Mouse (Mus musculus) thymus, postnatal 14 days (tissue): Measurements from ENCODE around the gene P2rx7.
A peak's percentile ranks its signal among the peaks of the same experiment; 100 is the strongest.
"Not testable (repeated sequence)": the region's sequence is repeated elsewhere in the genome, so short reads cannot be mapped to it uniquely, and the experiment has no call there.

Source experiments
- DNase-seq: peaks from one replicate; pipeline ENCODE4 v3.0.0; 2021

Gene P2rx7

DNA sequence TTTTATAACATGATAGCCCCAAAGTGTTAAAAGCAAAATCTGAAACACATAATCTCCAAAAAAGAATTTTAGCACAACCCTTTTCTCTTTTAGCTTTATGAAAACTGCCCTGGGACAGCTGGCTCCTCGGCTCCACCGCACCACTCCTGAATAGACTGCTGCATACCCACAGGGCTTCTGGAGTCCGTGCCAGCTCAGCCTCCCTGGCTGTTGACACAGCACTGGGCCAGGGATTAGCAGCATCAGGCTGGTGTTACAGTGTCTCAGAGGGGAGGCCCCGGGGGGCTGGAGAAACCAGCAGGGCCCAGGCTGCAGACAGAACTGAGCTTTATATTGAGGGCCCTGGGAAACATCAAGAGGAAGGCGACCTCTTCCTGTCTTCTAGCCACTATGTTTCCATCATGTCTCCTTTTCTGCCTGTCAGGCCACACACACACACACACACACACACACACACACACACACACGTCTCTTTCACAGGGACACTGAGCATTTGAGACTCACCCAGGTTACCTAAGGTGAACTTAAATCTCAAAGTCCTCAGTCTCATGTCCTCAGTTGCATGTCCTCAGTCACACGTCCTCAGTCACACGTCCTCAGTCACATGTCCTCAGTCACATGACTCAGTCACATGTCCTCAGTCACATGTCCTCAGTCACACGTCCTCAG lies 3.7 kb downstream of the P2rx7 start:
- DNase-seq: no peak

DNA sequence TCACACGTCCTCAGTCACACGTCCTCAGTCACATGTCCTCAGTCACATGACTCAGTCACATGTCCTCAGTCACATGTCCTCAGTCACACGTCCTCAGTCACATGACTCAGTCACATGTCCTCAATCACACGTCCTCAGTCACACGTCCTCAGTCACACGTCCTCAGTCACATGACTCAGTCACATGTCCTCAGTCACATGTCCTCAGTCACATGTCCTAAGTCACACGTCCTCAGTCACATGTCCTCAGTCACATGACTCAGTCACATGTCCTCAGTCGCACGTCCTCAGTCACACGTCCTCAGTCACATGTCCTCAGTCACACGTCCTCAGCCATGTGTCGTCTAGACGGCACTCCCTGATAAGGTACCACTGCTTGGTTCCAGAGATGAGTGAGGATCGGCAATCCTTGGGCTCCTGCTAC lies 4.3 kb downstream of the P2rx7 start:
- not testable (repeated sequence) for DNase-seq

DNA sequence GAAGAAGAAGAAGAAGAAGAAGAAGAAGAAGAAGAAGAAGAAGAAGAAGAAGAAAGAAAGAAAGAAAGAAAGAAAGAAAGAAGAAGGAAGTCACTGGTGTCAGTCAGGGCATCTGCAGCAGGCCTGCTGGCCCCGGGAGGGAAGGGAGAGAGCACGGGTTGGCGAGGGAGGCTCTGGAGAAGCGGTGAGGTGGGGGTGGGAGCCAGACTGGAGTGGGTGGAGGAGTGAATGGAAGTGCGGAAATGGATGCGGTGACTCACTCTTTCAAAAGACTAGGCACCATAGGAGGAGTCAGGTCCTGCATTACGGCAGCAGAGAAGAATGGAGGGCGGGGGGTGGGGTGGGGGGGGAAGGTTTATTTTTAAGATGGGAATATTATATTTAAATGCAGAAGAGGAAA lies 5.6 kb downstream of the P2rx7 start:
- no peak for DNase-seq

DNA sequence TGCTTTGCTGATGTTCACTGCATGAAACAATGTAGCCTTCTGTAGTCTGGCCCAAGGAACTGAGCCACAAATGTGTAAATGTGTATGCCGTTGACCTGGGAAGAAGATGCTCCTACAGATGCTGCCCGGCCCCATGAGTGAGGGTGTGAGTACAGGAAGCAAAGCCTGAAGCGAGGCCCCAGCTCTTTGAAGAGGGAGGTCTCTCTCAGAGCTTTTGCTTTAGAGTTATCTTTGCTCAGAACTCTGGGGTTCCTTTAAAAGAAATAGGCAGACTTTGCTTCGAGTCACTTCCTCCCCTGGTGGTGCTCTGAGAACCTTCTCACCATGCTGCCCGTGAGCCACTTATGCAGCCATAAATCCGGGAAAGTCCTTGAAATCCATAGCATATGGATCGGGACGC lies 6.4 kb downstream of the P2rx7 start:
- DNase-seq: peak; percentile 60

DNA sequence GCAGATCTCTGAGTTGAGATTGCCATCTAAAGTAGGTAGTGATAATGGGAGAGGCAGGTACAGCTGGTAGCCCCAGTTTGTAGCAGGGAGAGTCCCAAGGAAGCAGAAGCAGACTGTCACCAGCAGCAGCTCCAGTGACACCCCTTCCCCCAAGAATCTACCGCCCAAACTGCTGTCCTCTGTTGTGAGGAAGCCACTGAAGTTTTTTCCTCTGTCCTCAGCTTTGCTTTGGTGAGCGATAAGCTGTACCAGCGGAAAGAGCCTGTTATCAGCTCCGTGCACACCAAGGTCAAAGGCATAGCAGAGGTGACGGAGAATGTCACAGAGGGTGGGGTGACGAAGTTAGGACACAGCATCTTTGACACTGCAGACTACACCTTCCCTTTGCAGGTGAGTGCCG lies 8.8 kb downstream of the P2rx7 start:
- peak; percentile 19 for DNase-seq

DNA sequence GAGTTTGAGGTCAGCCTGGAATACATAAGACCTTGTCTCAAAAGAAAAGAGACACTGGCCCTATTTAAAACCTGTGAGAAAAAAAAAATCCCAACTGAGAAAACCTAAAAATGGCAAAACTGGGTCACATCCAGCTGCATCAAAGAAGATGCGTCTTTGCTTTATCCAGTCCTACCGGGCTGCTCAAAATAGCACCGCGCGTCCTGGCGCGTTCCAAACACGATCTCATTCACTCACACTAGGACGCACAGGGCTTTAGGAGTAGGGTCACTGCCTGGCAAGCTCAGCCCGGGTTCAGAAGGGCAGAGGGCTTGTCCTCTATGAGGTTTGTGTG lies 9.4 kb downstream of the P2rx7 start:
- no peak for DNase-seq

DNA sequence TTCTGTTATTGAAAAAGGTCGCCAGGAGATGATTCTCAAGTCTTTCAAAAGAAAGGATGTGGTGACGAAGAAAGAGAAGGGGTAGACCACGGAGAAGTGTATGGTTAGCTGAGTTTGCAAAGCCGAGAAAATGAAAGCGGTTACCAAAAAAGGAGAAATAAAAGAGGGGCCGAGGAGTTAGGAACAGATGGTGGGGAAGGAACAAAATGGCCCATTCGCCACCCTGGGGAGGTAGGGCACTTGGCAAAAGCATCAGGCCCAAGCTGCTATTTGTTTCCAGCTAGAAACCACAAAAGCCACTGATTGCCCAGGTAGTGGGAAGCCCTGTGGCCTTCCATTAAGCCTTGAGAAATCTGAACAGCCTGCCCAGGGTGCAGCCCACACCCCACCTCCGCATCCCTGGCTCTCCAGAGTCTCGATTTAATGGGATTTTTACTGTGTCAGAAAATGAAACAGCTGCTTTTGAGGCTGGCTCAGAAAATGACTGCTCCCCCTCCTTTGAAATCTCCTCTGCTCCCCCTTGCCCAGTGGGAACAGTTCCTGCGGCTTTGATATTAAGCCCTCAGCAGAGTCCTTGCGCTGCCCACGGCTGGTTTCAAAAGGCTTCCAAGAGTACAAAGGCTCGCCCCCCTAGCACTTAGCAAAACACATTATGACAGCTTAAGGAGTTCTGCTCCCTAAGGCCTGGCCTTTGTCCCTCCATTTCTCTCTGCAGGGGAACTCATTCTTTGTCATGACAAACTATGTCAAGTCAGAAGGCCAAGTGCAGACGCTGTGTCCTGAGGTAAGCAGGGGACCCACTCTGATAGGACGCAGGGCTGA lies 9.9 kb downstream of the P2rx7 start:
- DNase-seq: peak; percentile 43

DNA sequence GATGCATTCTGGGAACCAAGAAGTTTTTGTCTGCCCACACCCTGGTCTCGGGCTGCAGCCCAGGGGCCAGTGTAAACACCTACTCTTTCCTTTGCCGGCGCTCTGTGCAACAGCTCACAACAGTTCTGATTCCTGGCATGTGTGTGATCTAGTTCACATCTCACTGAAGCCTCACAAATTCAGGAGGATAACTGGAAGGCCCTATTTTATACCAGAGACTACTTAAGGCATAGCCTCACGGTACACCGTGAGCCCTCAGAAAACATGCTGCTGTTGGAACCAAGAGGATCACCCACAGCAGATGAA lies 10.5 kb downstream of the P2rx7 start:
- no peak for DNase-seq

DNA sequence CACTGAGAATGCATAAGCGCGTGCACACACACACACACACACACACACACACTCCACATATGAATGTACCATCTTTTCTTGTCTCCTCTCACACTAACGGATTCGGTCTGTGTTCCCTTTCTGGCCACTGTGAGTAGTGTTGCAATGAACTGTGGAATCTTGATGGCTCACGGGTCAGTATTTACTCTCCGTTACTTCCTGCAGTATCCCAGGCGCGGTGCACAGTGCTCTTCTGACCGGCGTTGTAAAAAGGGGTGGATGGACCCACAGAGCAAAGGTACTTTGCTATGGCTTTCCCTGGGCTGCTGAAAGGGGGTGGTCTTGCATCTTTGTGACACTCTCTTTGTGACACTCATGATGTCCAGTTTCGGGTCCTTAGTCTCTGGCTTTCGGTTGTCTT lies 13.1 kb downstream of the P2rx7 start:
- DNase-seq: no peak

DNA sequence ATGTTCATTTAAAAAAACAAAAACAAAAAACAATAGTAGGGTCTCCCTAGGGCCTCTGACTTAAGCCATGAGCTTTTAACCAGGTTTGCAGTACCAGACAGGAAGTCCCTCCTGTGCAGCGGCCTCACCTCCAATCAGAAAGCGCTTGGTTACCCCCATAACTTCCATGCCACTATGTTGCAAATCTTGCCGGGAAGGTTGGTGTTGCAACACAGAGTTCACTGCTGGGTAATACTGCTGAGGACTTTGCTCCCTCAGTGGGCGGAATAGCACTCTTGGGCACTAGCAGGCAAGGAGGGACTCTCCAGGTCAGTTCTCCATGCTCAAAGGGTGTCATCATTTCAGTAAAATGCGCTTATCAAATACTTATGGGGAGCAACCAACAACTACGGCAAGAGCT lies 18.8 kb downstream of the P2rx7 start:
- DNase-seq: no peak

DNA sequence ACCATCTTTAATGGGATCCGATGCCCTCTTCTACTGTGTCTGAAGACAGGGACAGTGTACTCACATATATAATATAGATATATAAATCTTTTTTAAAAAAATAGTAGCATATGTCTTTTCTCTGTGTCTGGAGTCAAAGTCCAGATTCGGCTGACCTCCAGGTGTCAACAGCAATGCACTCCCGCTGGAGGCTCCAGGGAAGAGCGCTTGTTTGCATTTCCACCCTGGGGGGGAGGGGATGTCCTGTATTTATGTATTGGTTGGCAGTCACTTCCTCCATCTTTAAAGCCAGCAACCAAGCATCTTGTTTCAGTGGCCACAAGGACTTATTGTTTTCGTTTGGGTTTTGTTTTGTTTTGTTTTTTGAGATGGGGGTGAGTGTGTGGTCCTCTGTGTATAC lies 21.3 kb downstream of the P2rx7 start:
- no peak for DNase-seq

DNA sequence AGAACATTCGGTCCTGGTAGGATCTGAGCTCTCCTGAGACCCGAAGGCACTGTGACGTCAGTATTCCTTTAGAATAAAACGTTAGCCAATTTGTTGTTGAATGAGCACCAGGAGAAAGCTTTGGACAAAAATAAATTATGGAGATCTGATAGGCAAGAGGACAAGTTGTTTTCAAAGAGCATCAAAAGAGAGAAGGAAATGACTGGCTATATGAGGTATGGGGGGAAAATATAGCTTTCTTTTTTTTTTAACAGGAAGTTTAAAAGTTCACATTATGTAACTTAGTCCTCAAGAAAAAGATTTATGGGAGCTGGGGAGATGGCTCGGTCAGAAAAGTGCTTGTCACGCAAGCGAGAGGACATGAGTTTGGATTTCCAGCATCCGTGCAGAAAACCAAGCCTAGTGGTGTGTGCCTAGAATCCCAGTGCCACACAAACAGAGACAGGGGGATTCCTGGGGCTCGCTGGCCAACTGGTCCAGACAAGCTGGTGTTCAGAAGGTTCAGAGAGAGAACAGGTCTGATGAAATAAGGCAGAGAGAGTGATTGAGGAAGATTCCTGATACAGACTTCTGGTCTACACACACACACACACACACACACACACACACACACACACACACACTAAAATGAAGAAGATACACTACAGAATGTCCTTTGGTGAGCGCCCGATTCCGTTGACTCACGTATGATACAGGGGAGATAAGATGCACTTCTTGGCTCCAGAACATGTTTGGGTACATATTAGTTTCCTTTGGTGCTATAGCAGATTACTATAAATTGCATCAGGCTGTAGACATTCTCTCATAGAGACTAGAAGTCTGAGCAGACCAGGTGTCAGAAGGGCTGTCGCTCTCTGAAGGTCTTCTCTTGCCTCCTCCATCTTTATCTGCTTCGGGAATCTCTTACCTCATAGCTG lies 25.5 kb downstream of the P2rx7 start:
- DNase-seq: no peak

DNA sequence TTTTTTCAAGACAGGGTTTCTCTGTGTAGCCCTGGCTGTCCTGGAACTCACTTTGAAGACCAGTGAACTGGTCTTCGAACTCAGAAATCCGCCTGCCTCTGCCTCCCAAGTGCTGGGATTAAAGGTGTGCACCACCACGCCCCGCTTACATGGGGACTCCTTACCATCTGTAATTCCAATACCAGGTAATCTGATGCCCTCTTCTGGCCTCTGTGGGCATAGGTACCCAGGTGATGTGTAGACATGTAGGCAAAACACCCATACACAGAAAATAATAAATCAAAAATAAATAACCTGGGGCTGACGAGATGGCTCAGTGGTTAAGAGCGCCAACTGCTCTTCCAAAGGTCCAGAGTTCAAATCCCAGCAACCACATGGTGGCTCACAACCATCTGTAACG lies 27.9 kb downstream of the P2rx7 start:
- peak; percentile 67 for DNase-seq

DNA sequence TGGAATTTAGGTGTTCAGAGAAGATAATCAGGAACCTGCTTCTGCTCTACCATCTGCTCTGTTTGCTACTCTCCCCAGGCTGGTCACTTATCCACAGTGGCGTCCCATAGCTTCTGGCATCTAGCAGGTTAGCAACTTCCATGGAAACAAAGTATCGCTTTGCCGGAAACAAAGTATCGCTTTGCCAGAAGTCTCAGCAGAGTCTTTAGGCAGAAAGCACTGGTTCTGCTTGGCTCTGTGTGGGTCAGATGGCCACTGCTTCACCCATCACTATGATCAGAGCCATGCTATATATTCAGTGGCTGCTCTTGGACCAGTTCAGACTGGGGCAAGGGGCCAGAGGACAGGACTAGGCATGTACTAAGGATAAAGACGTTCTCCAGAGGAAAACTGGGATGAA lies 28.6 kb downstream of the P2rx7 start:
- DNase-seq: no peak

DNA sequence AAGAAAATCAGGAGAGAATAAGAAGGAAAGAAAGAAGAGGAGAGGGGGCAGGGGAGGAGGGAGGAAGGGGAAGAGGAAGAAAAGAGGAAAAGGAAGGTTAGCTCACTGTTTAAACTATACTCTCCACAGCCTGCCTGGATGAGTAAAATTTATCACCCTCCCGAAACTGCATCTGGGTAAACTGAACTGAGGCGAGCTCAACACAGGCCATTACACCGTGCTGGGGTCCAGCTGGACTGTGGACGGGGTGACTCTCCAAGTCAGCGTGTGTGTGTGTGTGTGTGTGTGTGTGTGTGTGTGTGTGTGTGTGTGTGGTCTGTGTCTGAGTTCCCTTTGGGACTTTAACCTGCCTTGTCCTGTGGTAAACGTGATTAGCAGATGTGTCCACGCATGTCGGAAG lies 32.3 kb downstream of the P2rx7 start:
- no peak for DNase-seq

DNA sequence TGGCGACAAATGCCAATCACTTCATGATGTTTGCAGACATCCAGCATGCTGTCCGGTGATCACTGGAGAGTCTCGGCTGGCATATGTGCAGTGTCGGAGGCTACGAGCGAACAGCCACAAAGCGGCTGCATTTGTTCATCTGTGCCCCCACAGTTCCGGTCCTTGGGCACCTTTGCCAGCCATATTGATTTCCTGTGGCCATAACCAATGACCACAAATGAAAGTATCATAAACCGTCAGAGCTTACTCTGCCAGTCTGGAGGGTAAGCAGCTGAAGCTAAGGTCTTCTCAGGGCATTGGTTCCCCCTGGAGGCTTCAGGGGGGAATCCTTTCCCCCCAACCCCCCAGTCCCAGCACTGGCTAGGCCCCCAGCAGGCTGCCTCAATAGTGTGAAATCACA lies 34.3 kb downstream of the P2rx7 start:
- no peak for DNase-seq

DNA sequence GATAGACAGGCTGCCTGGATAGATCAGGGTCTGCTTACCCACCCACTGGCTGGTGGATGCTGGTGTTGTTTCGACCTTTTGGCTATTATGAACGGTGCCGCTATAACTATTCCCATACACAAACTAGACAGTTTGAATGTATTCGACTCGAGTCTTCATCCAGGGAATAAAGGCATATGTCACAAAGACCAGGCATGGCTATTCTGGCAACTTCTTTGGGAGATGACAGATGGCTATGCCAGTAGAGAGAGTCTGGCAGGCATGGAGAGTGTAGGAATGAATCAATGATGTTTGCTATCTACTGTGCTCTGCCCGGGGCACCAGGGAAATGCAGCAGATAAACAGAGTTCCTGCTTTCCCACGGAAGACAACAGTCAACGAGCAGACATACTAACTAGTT lies 36.2 kb downstream of the P2rx7 start:
- no peak for DNase-seq

DNA sequence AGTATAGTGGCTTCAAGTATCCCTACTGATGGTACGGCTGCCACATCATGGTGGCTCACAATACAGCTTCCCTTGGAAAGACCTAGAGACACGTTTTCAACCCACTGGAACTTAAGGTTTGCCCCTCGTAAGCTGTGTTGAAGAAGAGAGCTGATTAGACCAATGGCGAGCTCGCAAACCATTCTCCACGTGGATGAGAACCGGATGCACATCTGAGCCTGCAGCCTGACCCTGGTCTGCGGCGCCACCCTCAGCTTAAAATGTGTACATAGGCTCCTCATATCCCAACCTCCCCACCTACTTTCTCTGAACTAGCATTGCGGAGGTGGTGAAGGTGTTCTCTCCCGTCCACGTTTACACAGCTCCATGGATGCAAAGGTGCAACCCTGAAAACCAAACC lies 37.6 kb downstream of the P2rx7 start:
- DNase-seq: no peak

DNA sequence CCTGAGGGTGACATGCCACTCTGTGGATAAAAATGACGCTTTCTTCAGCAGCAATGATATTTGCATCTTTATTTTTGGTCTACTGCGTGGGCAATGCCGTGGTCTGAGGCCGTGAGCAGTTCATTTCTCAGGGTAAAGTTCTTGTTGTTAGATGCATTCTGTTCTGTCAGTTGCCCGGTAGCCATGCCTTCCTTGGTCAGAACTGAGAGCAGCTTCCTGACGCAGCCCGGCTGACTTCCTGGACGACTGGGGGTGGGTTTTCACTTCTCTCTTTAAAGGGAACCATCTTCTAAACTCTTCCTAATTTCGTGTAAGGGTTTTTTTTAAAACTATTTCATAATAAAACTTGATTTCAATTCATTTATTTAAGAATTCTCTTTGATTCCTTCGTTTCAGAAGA lies 40.2 kb downstream of the P2rx7 start:
- DNase-seq: no peak

DNA sequence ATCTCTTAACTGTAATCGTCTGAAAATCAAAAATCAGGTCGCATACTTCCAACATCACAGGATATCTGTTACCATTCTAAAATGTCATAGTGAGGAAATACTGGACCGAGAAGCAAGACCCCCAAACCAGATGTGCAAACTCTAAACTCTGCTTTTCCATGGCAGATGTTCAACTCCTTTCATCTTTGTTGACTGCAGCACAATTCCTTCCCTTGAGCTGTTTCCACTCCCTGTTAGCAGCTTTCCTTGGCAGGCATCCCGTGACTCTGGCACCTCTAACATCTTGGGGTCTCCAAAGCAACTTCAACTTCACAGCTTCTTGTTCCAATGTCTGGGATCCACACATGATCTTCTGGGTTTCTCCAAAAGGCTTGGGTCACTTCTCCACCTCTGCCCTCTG lies 43.7 kb downstream of the P2rx7 start:
- DNase-seq: no peak

DNA sequence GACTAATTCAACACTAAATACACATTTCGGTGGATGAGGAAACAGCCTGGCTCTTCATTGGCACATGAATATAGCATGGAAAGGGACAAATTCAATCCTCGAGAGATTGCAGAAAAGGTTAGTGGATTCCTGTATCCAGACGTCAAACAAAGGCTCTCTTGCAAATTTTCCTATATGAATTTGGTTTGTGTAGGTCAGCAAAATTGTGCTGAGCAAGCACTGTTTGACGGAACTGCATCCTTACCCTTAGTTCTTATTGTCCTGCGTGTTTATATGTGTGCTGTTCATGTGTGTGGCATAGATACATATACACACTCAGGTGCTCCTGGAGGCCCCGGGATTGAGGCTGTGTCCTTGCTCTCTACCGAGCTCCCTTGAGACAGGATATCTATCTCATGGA lies 45.4 kb downstream of the P2rx7 start:
- no peak for DNase-seq

DNA sequence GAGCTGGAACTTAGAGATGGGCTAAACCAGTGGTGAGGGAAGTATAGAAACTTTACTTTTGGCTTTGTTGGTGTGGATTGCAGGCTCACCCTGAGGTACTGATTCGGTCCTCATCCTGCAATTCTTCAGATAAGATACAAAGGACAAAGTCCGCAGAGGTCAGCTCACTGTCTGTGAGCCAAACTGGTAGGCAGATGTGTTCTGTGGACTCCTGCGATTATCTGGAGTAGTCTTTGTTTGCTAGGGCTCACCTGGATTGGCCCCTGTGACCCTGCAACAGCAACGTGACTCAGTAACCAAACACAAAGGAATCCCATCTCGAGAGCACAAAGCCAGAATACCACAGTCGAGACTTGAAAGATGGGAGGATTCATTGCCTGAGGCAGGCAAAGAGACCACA lies 46.8 kb downstream of the P2rx7 start:
- no peak for DNase-seq

DNA sequence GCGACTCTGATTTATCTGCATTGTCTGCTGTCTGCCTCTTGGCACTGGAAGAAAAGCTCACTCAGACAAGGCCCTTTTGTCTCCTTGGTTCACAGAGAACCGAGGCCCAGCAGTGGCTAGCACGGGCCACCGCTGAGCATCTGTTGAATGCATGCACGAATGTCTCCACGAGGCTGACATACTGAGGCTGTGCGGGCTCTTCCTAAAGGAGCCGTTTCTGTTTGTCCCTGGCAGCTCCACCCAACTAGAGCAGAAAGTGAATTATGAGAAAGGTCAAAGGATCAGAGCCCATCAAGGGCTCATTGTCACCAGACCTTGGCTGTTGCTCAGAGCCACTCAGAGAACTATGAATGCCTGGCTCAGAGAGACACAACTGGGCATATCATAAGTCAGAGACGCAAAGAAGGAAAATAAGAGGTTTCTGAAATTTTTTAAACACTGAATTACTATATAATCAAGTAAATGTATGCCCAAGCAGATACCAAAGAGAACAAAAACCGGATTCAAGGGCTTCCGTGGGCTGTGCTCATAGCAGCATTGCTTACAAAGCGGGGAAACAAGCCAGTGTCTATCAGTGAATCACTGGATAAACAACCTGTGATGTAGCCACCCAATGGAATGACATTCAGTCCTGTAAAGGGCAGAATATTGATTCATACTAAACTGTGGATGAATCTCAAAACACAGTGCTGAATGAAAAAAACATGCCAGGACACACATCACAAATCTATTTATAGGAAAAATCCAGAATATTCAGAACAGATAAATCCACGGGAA lies 49.9 kb downstream of the P2rx7 start:
- DNase-seq: no peak
